Mouse (Mus musculus) forebrain, embryonic 10.5 days (tissue): ENCODE measurements around the gene Dis3l. TPM values are rescaled to one million over a fixed set of nuclear protein-coding genes. Genes with fewer than 3 reads are reported as not detected.

Source experiments
- DNase-seq: peaks from one replicate; pipeline ENCODE4 v3.0.0-alpha.2; 2017; ENCODE audit warnings: low spot score; ENCODE audit errors: extremely low spot score
- H3K27ac ChIP-seq: fragments of 300-500 bp; sonication (generic); 2 replicates; pipeline ENCODE4 v1.5.1; 2016; ENCODE audit warnings: mild to moderate bottlenecking
- H3K27me3 ChIP-seq: fragments of 300-500 bp; sonication (generic); 2 replicates; pipeline ENCODE4 v1.6.1; 2016; ENCODE audit warnings: mild to moderate bottlenecking; ENCODE audit not compliant: poor library complexity, severe bottlenecking
- H3K36me3 ChIP-seq: fragments of 300-500 bp; sonication (generic); replicated peaks from 2 replicates; pipeline ENCODE4 v1.6.1; 2016; ENCODE audit warnings: mild to moderate bottlenecking, moderate library complexity
- H3K4me1 ChIP-seq: fragments of 300-500 bp; sonication (generic); 2 replicates; pipeline ENCODE4 v1.6.1; 2016
- H3K4me3 ChIP-seq: fragments of 300-500 bp; sonication (generic); 2 replicates; pipeline ENCODE4 v1.5.1; 2016; ENCODE audit warnings: mild to moderate bottlenecking, moderate library complexity
- H3K9me3 ChIP-seq: fragments of 300-500 bp; sonication (generic); 2 replicates; pipeline ENCODE4 v1.6.1; 2016; ENCODE audit warnings: mild to moderate bottlenecking, moderate library complexity
- WGBS: fragments of 180-500 bp; shearing (Covaris S2); methylation state at CpG from one replicate; pipeline ENCODE4 v1.1.7; 2016; 5-methylcytosine and 5-hydroxymethylcytosine counted together
- polyA plus RNA-seq: library from polyadenylated mRNA; unstranded; fragments of >200 nt; fragmentation: Nextera tagmentation; extraction: Ambion mirVana; gene quantifications from 2 replicates; pipeline ENCODE4 v1.2.1, GENCODE M21; 2016

The Dis3l gene
- 21.2 and 21.9 TPM in 2 replicates for polyA plus RNA-seq

- no peaks in the 10 kb centered on the region for H3K27me3 ChIP-seq
- H3K4me3 ChIP-seq, result peak within 1 kb of the TSS; percentile 59
- H3K4me1 ChIP-seq, result peaks cover 25% of the 10 kb centered on the region
- no peak for DNase-seq
- H3K27ac ChIP-seq, result peak within 1 kb of the TSS; percentile 100
- peaks cover 14% of the 10 kb centered on the region for H3K36me3 ChIP-seq
- WGBS, result 19% methylated on average over 16 of the region's 16 CpGs
- H3K9me3 ChIP-seq, result no peaks in the 10 kb centered on the region
Observed at GRCm38 (mm10) chr9:64341254-64341566, at the start of gene Dis3l. Gene Dis3l, minus strand, starts transcription at chr9:64341288.

GRCm38 (mm10) chr9:64389576-64390292 lies 48.6 kb upstream of the Dis3l start:
- Histone ChIP-seq H3K9me3 (no peaks in the 10 kb centered on the region), H3K4me3 (no peak overlapping the region), H3K36me3 (no peaks in the 10 kb centered on the region), H3K27ac (no peak overlapping the region), H3K4me1 (peaks cover 32% of the 10 kb centered on the region), H3K27me3 (peaks cover 71% of the 10 kb centered on the region)
- no peak for DNase-seq
- 82% methylated on average over 7 of the region's 7 CpGs for WGBS

DNA sequence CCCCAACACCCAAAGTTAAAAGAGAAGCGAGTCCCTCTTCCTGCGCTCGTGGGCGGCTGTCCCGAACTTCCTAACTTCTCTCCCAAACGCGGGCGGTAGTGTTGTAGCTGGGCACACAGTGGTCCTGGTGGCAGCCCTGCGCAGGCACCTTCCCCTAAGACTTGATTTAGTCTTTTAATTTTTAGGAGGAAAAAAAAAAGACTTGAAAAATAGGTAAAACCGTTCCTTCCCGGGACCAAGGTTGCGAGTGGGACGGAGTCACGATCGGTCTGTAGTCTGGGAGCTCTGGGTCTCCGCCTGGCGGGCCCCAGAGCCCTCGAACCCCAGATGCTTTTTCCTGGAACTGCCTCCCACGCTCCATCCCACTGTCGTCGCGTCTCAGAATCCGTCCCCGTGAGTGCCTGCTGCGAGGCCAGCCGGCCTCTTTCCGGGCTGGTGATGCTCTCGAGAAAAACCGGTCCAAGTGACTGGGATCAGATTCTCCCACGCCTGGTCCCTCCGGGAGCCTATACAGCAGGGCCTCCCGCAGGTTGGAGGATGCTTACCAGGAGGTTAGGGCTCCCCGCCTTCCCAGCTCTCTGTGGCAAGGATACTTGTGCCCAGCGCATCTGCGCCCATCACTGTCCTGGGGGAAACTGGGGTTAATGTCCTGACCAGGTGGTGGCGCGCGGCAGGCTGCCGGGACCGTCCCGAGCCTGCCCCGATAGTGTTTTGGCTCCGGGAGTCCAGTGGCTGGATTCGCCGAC lies 45.6 kb upstream of the Dis3l start:
- H3K27ac ChIP-seq, result peak overlapping the region; percentile 72; the same call in 1 of the 2 replicates
- peak overlapping the region; percentile 74 for H3K4me3 ChIP-seq
- H3K4me1 ChIP-seq, result peaks cover 29% of the 10 kb centered on the region
- peak; percentile 41 for DNase-seq
- WGBS, result 1% methylated on average over 45 of the region's 45 CpGs
- no peaks in the 10 kb centered on the region for H3K36me3 ChIP-seq
- H3K27me3 ChIP-seq, result peaks cover 87% of the 10 kb centered on the region
- H3K9me3 ChIP-seq, result no peaks in the 10 kb centered on the region

GRCm38 (mm10) chr9:64385511-64386465 lies 44.7 kb upstream of the Dis3l start, which contains the start of gene Megf11:
Gene Megf11, plus strand, starts transcription at chr9:64385626.
- no peaks in the 10 kb centered on the region for H3K36me3 ChIP-seq
- DNase-seq, result peak; percentile 72
- H3K27me3 ChIP-seq, result peaks cover 86% of the 10 kb centered on the region
- H3K4me3 ChIP-seq, result peak within 1 kb of the TSS; percentile 74
- peaks cover 29% of the 10 kb centered on the region for H3K4me1 ChIP-seq
- H3K9me3 ChIP-seq, result no peaks in the 10 kb centered on the region
- peak within 1 kb of the TSS; percentile 72 for H3K27ac ChIP-seq
- WGBS, result under 1% methylated on average over 92 of the region's 93 CpGs

- H3K27ac ChIP-seq, result no peak overlapping the region
- H3K27me3 ChIP-seq, result peaks cover 60% of the 10 kb centered on the region
- H3K36me3 ChIP-seq, result no peaks in the 10 kb centered on the region
- H3K4me3 ChIP-seq, result no peak overlapping the region
- peaks cover 29% of the 10 kb centered on the region for H3K4me1 ChIP-seq
- 69% methylated on average over 10 of the region's 10 CpGs for WGBS
- DNase-seq, result no peak
- H3K9me3 ChIP-seq, result peaks cover 2% of the 10 kb centered on the region; the same call in 1 of the 2 replicates
Observed at GRCm38 (mm10) chr9:64383021-64383788, 42.1 kb upstream of the Dis3l start.

GRCm38 (mm10) chr9:64376380-64376779 lies 35.3 kb upstream of the Dis3l start:
- Histone ChIP-seq H3K36me3 (no peaks in the 10 kb centered on the region), H3K4me3 (no peak overlapping the region), H3K27me3 (peaks cover 3% of the 10 kb centered on the region; the same call in 1 of the 2 replicates), H3K4me1 (peaks cover 3% of the 10 kb centered on the region), H3K9me3 (peaks cover 2% of the 10 kb centered on the region; the same call in 1 of the 2 replicates), H3K27ac (no peak overlapping the region)
- WGBS, result 92% methylated on average over 2 of the region's 2 CpGs
- no peak for DNase-seq

- H3K27me3 ChIP-seq, result peaks cover 4% of the 10 kb centered on the region; the same call in 1 of the 2 replicates
- no peak for DNase-seq
- H3K36me3 ChIP-seq, result no peaks in the 10 kb centered on the region
- peaks cover 5% of the 10 kb centered on the region for H3K4me1 ChIP-seq
- 55% methylated on average over 11 of the region's 11 CpGs for WGBS
- no peak overlapping the region for H3K27ac ChIP-seq
- H3K9me3 ChIP-seq, result no peaks in the 10 kb centered on the region
- H3K4me3 ChIP-seq, result no peak overlapping the region
Observed at GRCm38 (mm10) chr9:64371305-64371819, 30.3 kb upstream of the Dis3l start.

GRCm38 (mm10) chr9:64369871-64370270 lies 28.8 kb upstream of the Dis3l start:
- Histone ChIP-seq H3K4me3 (no peak overlapping the region), H3K27ac (no peak overlapping the region), H3K27me3 (peaks cover 4% of the 10 kb centered on the region; the same call in 1 of the 2 replicates), H3K9me3 (no peaks in the 10 kb centered on the region), H3K36me3 (no peaks in the 10 kb centered on the region), H3K4me1 (peaks cover 11% of the 10 kb centered on the region)
- WGBS, result 83% methylated on average over 7 of the region's 7 CpGs
- DNase-seq, result no peak

DNA sequence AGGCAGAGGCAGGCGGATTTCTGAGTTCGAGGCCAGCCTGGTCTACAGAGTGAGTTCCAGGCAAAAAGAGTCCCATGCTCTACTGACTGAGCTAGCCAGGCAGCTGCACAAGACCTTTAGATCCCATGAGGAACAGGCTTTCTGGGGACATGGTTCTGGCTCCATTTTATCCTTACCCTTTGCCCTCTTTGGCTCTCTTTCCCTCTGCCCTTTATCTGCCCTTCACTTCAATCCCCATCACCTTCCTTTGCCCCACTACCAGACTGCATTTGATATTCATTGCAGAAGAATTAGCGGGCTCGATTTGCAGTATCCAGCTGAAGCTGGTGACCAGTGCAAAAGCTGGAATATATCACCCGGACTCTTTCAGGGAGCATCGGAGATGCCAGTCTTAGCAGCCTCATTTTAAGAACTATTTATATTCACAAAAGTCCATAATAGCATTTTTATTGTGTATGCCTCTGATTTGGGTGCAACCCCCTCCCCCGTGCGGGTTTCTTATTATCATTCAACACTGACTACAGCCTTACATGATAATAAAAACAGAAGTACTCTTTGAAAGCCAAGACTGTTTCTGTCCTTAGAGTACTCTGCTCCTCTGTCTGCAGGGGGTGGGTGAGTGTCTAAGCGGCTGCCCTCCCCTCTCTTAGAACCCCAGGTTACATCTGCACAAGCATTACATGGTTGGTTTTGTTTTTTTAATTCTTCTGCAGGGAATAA lies 20.3 kb upstream of the Dis3l start:
- no peak for DNase-seq

GRCm38 (mm10) chr9:64355627-64356026 lies 14.5 kb upstream of the Dis3l start:
- no peaks in the 10 kb centered on the region for H3K27me3 ChIP-seq
- no peak overlapping the region for H3K4me3 ChIP-seq
- no peaks in the 10 kb centered on the region for H3K36me3 ChIP-seq
- H3K27ac ChIP-seq, result no peak overlapping the region
- no peak for DNase-seq
- no peaks in the 10 kb centered on the region for H3K9me3 ChIP-seq
- 94% methylated on average over 7 of the region's 7 CpGs for WGBS
- no peaks in the 10 kb centered on the region for H3K4me1 ChIP-seq

More for the DNA sequence above, 20.3 kb upstream of the Dis3l start:
- H3K27me3 ChIP-seq, result no peaks in the 10 kb centered on the region
- no peak overlapping the region for H3K4me3 ChIP-seq
- H3K4me1 ChIP-seq, result peaks cover 7% of the 10 kb centered on the region; the same call in 1 of the 2 replicates
- no peaks in the 10 kb centered on the region for H3K36me3 ChIP-seq
- no peaks in the 10 kb centered on the region for H3K9me3 ChIP-seq
- WGBS, result 92% methylated on average over 9 of the region's 9 CpGs
- H3K27ac ChIP-seq, result no peak overlapping the region

- H3K4me3 ChIP-seq, result no peak overlapping the region
- H3K27ac ChIP-seq, result no peak overlapping the region
- no peak for DNase-seq
- no peaks in the 10 kb centered on the region for H3K27me3 ChIP-seq
- no peaks in the 10 kb centered on the region for H3K9me3 ChIP-seq
- no peaks in the 10 kb centered on the region for H3K4me1 ChIP-seq
- H3K36me3 ChIP-seq, result no peaks in the 10 kb centered on the region
- WGBS, result 41% methylated on average over 3 of the region's 3 CpGs
Observed at GRCm38 (mm10) chr9:64351191-64351590, 10.1 kb upstream of the Dis3l start.
